Mouse (Mus musculus): ENCODE measurements around the gene Raet1e. TPM values are rescaled to one million over a fixed set of nuclear protein-coding genes. Genes with fewer than 3 reads are reported as not detected.
"Not testable (repeated sequence)": the region's sequence is repeated elsewhere in the genome, so short reads cannot be mapped to it uniquely, and the experiment has no call there.

Raet1e gene
- total and polyA plus RNA-seq, 3 experiments: not detected

DNA sequence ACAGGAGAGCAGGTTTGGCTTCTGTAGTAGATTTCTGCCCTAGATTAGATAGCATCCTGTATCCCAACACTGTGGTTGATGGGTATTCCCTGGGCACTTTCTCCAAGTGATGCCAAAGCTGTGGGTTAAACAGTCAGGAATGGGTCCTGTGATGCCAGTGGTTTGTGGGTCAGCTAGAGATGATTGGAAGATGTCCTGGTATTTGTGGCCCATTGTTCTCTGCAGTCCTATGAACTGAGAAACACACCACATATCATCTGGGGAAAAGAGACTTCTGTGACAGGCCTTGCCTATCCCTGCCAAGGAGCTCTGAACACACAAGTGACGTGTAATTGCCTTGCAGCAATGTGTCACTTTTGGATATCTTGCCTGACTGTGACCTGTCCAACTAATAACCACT, 8.7 kb downstream of the Raet1e start:
- not testable (repeated sequence) for H3K4me1 ChIP-seq (ENCODE audit: control insufficient read depth in 1 of 2, insufficient read depth in 2 of 2, low read length in 2 of 2); H3K27ac ChIP-seq (ENCODE audit: control insufficient read depth, low read depth, low read length); H3K9me3 ChIP-seq (replicated peaks; ENCODE audit: insufficient read depth, low read length); DNase-seq (ENCODE audit: low read depth, low spot score); H3K27me3 ChIP-seq (ENCODE audit: control insufficient read depth in 1 of 2, insufficient read depth in 2 of 2, low read length in 2 of 2); H3K9ac ChIP-seq (ENCODE audit: control insufficient read depth, low read depth, low read length, poor library complexity, severe bottlenecking); H3K4me3 ChIP-seq (ENCODE audit: control insufficient read depth in 1 of 2, insufficient read depth in 1 of 2, low read depth in 2 of 2, low read length in 2 of 2); H3K79me2 ChIP-seq (ENCODE audit: control insufficient read depth, insufficient read depth, low read length, poor library complexity); H3K36me3 ChIP-seq (ENCODE audit: control insufficient read depth in 1 of 2, insufficient read depth in 2 of 2, low read length in 2 of 2)

DNA sequence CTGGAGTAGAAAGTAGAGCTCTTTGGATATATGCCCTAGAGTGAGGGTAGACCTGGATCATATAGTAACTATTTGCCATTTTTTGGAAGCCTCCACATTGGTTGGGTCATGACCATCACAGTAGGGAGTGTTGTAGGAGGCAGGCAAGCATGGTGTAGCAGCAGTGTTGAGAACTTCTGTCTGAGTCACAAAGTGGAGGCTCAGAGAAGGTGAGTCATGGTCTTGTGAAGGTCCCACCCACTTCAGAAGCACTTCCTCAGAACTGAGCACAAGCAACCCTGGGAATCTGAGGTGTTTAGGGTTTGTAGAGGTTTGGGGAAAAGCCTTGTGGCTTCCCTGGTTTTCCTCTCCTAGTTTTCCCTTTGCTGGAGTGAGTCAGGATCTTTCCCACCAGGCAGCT, 10.7 kb downstream of the Raet1e start:
- not testable (repeated sequence) for H3K9ac ChIP-seq (ENCODE audit: control insufficient read depth, low read depth, low read length, poor library complexity, severe bottlenecking); H3K79me2 ChIP-seq (ENCODE audit: control insufficient read depth, insufficient read depth, low read length, poor library complexity); H3K9me3 ChIP-seq (replicated peaks; ENCODE audit: insufficient read depth, low read length); H3K4me3 ChIP-seq (ENCODE audit: control insufficient read depth in 1 of 2, insufficient read depth in 1 of 2, low read depth in 2 of 2, low read length in 2 of 2); H3K4me1 ChIP-seq (ENCODE audit: control insufficient read depth in 1 of 2, insufficient read depth in 2 of 2, low read length in 2 of 2); H3K27me3 ChIP-seq (ENCODE audit: control insufficient read depth in 1 of 2, insufficient read depth in 2 of 2, low read length in 2 of 2); H3K27ac ChIP-seq (ENCODE audit: control insufficient read depth, low read depth, low read length); H3K36me3 ChIP-seq (ENCODE audit: control insufficient read depth in 1 of 2, insufficient read depth in 2 of 2, low read length in 2 of 2); DNase-seq (ENCODE audit: low read depth, low spot score)

GRCm38 (mm10) chr10:22172431-22173334, 14.3 kb downstream of the Raet1e start:
- not testable (repeated sequence) for DNase-seq (ENCODE audit: low read depth, low spot score); H3K4me1 ChIP-seq (ENCODE audit: control insufficient read depth in 1 of 2, insufficient read depth in 2 of 2, low read length in 2 of 2); H3K9me3 ChIP-seq (replicated peaks; ENCODE audit: insufficient read depth, low read length); H3K9ac ChIP-seq (ENCODE audit: control insufficient read depth, low read depth, low read length, poor library complexity, severe bottlenecking); H3K36me3 ChIP-seq (ENCODE audit: control insufficient read depth in 1 of 2, insufficient read depth in 2 of 2, low read length in 2 of 2); H3K27ac ChIP-seq (ENCODE audit: control insufficient read depth, low read depth, low read length); H3K4me3 ChIP-seq (ENCODE audit: control insufficient read depth in 1 of 2, insufficient read depth in 1 of 2, low read depth in 2 of 2, low read length in 2 of 2); H3K27me3 ChIP-seq (ENCODE audit: control insufficient read depth in 1 of 2, insufficient read depth in 2 of 2, low read length in 2 of 2); H3K79me2 ChIP-seq (ENCODE audit: control insufficient read depth, insufficient read depth, low read length, poor library complexity)

DNA sequence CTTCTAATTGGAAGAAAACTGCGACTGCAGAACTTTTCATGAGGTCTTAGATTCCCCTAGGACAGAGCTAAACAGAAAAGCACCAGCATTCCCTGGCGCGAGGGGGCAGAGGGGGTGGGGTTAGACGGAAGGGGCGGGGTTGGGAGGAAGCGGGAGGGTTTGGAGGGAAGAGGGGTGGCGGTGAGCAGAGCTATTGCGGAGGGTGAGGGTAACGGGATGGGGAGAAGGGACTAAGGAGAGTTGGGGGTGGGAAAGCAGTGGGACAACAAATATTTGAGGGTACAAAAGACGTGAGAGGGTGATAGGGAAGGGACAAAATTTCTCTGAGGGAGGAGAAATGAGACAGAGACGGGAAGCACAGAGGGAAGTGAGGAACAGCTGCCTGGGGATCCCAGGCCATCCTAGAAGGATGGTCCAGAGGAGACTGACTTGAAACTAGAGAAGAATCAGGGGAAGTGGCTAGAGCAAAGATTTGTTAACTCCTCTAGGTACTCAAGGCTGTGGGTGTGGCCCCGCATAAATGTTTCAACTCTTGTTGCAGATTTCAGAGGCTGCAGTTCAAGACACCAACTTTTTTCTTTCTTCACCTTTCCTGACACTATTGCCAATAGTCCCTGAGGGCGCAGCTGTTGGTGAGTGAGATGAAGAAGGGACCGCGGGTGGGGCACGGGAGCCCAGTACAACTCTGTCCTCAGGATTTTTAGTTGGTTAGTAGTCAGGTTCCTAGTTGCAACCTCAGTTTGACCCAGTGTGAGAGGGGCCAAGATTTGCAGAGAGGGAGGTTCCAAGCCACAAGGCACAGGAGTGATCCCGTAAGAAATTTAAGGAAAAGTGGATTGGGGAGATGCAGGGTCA, 15.2 kb downstream of the Raet1e start:
- not testable (repeated sequence) for DNase-seq (ENCODE audit: low read depth, low spot score); H3K79me2 ChIP-seq (ENCODE audit: control insufficient read depth, insufficient read depth, low read length, poor library complexity); H3K27me3 ChIP-seq (ENCODE audit: control insufficient read depth in 1 of 2, insufficient read depth in 2 of 2, low read length in 2 of 2); H3K36me3 ChIP-seq (ENCODE audit: control insufficient read depth in 1 of 2, insufficient read depth in 2 of 2, low read length in 2 of 2); H3K4me1 ChIP-seq (ENCODE audit: control insufficient read depth in 1 of 2, insufficient read depth in 2 of 2, low read length in 2 of 2); H3K27ac ChIP-seq (ENCODE audit: control insufficient read depth, low read depth, low read length); H3K4me3 ChIP-seq (ENCODE audit: control insufficient read depth in 1 of 2, insufficient read depth in 1 of 2, low read depth in 2 of 2, low read length in 2 of 2); H3K9me3 ChIP-seq (replicated peaks; ENCODE audit: insufficient read depth, low read length); H3K9ac ChIP-seq (ENCODE audit: control insufficient read depth, low read depth, low read length, poor library complexity, severe bottlenecking)

GRCm38 (mm10) chr10:22174190-22174487, 15.8 kb downstream of the Raet1e start:
- not testable (repeated sequence) for H3K79me2 ChIP-seq (ENCODE audit: control insufficient read depth, insufficient read depth, low read length, poor library complexity); H3K4me1 ChIP-seq (ENCODE audit: control insufficient read depth in 1 of 2, insufficient read depth in 2 of 2, low read length in 2 of 2); DNase-seq (ENCODE audit: low read depth, low spot score); H3K4me3 ChIP-seq (ENCODE audit: control insufficient read depth in 1 of 2, insufficient read depth in 1 of 2, low read depth in 2 of 2, low read length in 2 of 2); H3K9ac ChIP-seq (ENCODE audit: control insufficient read depth, low read depth, low read length, poor library complexity, severe bottlenecking); H3K36me3 ChIP-seq (ENCODE audit: control insufficient read depth in 1 of 2, insufficient read depth in 2 of 2, low read length in 2 of 2); H3K27me3 ChIP-seq (ENCODE audit: control insufficient read depth in 1 of 2, insufficient read depth in 2 of 2, low read length in 2 of 2); H3K27ac ChIP-seq (ENCODE audit: control insufficient read depth, low read depth, low read length); H3K9me3 ChIP-seq (replicated peaks; ENCODE audit: insufficient read depth, low read length)

DNA sequence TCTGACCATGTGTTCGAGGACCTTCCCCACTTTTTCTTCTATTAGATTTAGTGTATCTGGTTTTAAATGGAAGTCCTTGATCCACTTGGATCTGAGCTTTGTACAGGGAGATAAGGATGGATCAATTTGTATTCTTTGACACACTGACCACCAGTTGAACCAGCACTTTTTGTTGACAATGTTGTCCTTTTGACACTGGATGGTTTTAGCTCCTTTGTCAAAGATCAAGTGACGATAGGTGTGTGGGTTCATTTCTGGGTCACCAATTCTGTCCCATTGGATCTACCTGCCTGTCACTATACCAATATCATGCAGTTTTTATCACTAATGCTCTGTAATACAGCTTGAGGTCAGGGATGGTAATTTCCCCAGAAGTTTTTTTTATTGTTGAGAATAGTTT, 18.1 kb downstream of the Raet1e start:
- not testable (repeated sequence) for H3K9me3 ChIP-seq (replicated peaks; ENCODE audit: insufficient read depth, low read length); H3K79me2 ChIP-seq (ENCODE audit: control insufficient read depth, insufficient read depth, low read length, poor library complexity); H3K4me3 ChIP-seq (ENCODE audit: control insufficient read depth in 1 of 2, insufficient read depth in 1 of 2, low read depth in 2 of 2, low read length in 2 of 2); DNase-seq (ENCODE audit: low read depth, low spot score); H3K9ac ChIP-seq (ENCODE audit: control insufficient read depth, low read depth, low read length, poor library complexity, severe bottlenecking); H3K4me1 ChIP-seq (ENCODE audit: control insufficient read depth in 1 of 2, insufficient read depth in 2 of 2, low read length in 2 of 2); H3K27ac ChIP-seq (ENCODE audit: control insufficient read depth, low read depth, low read length); H3K27me3 ChIP-seq (ENCODE audit: control insufficient read depth in 1 of 2, insufficient read depth in 2 of 2, low read length in 2 of 2); H3K36me3 ChIP-seq (ENCODE audit: control insufficient read depth in 1 of 2, insufficient read depth in 2 of 2, low read length in 2 of 2)

- not testable (repeated sequence) for H3K9ac ChIP-seq (ENCODE audit: control insufficient read depth, low read depth, low read length, poor library complexity, severe bottlenecking); H3K4me3 ChIP-seq (ENCODE audit: control insufficient read depth in 1 of 2, insufficient read depth in 1 of 2, low read depth in 2 of 2, low read length in 2 of 2); H3K27me3 ChIP-seq (ENCODE audit: control insufficient read depth in 1 of 2, insufficient read depth in 2 of 2, low read length in 2 of 2); H3K4me1 ChIP-seq (ENCODE audit: control insufficient read depth in 1 of 2, insufficient read depth in 2 of 2, low read length in 2 of 2); H3K9me3 ChIP-seq (replicated peaks; ENCODE audit: insufficient read depth, low read length); DNase-seq (ENCODE audit: low read depth, low spot score); H3K79me2 ChIP-seq (ENCODE audit: control insufficient read depth, insufficient read depth, low read length, poor library complexity); H3K27ac ChIP-seq (ENCODE audit: control insufficient read depth, low read depth, low read length); H3K36me3 ChIP-seq (ENCODE audit: control insufficient read depth in 1 of 2, insufficient read depth in 2 of 2, low read length in 2 of 2)
Observed at GRCm38 (mm10) chr10:22191035-22191434, 32.7 kb downstream of the Raet1e start.

Data from MEL (cell line).